Mouse (Mus musculus) C2C12 (cell line): ENCODE data around the gene Gm49318.

Experiments used
- CTCF ChIP-seq: IDR thresholded peaks from one replicate; pipeline ENCODE4 v1.5.1; 2011; ENCODE audit not compliant: control insufficient read depth, insufficient read depth, insufficient read length
- FOSL1 ChIP-seq: IDR thresholded peaks from one replicate; pipeline ENCODE4 v1.8.0; 2011; ENCODE audit warnings: mild to moderate bottlenecking, low read length; ENCODE audit not compliant: poor library complexity, insufficient read depth, severe bottlenecking
- MAX ChIP-seq: IDR thresholded peaks from one replicate; pipeline ENCODE4 v1.6.1; 2011; ENCODE audit warnings: mild to moderate bottlenecking, control low read depth
- MYOG ChIP-seq: IDR thresholded peaks from one replicate; pipeline ENCODE4 v1.6.1; 2011; ENCODE audit not compliant: control insufficient read depth, insufficient read length; ENCODE audit errors: extremely low read depth
- USF1 ChIP-seq: IDR thresholded peaks from one replicate; pipeline ENCODE4 v1.6.1; 2011; ENCODE audit warnings: low read depth, mild to moderate bottlenecking, control low read depth, moderate library complexity

DNA sequence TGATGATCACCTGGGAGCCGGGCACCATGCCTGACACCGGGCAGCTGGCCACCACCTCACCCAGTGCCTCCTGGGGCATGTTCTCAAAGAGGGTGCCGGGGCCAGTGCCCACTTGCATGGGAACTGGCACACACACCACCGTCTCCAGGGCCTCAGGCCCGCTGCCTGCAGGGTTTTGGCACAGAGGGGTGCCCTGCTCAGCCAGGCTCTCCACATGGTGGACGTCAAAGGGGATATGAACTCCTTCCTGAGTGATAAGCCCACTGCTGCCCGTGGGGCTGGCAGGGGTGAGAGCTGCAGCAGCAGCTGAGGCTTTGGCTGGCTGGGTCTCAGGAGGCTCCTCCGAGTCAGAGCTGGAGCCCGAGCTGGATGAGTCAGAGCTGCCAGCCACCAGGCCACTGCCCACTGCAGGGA lies 13.0 kb downstream of the Gm49318 start:
- TF ChIP-seq MAX (no peak), CTCF (no peak), MYOG (no peak), USF1 (no peak), FOSL1 (no peak)
